Comparison of ENCODE assay signal across 9 mouse cellular contexts in genomic region chr6:90716066-90716704, GRCm38 (mm10).
A peak's percentile ranks its signal among the peaks of the same experiment; 100 is the strongest.
DNase-seq lines count a peak whose midpoint lies in the region; ATAC-seq and TF ChIP-seq lines count a peak whose summit lies in the region.
"Had no signal": no experiment of that assay in that cellular context is flagged by ENCODE, and none has a peak within 500 bp of the region (broad histone marks: within the 10 kb centered on the region; RNA-seq: fewer than 3 reads in every experiment).

No protein-coding gene starts in this region.

- DNase-seq in cerebellum, postnatal 10 days, result peak; percentile 74 to 80
- DNase-seq in cerebellum, adult 8-10 months, result no peak
- DNase-seq in c-Kit-negative CD71-positive TER-119-positive erythroid progenitor cells, embryonic 14.5 days (ENCODE audit: low read depth, low spot score), result peak; percentile 67
- peak; percentile 88 for DNase-seq in gastrocnemius, postnatal 10 days
- peak; percentile 78 for DNase-seq in induced T-regulatory cell, adult 2 months (ENCODE audit: low read depth)
- peak; percentile 88 for DNase-seq in neural tube, embryonic 11.5 days (ENCODE audit: low spot score)
- DNase-seq in thymus, adult 2 months, result peak; percentile 66

- peaks cover 71% of the 10 kb centered on the region for H3K4me1 ChIP-seq in liver, embryonic 15.5 days (replicated peaks)
- H3K4me1 ChIP-seq in neural tube, embryonic 11.5 days (ENCODE audit: control insufficient read depth, insufficient read depth, low read length), result peaks cover 43% of the 10 kb centered on the region
- H3K4me1 ChIP-seq in thymus, adult 2 months (replicated peaks; ENCODE audit: control insufficient read depth, insufficient read depth, low read length), result peaks cover 28% of the 10 kb centered on the region

- no peaks in the 10 kb centered on the region for H3K27me3 ChIP-seq in liver, embryonic 15.5 days
- H3K27me3 ChIP-seq in neural tube, embryonic 11.5 days (ENCODE audit: control insufficient read depth, insufficient read depth, low read length), result no peaks in the 10 kb centered on the region
- no peaks in the 10 kb centered on the region for H3K27me3 ChIP-seq in thymus, adult 2 months (ENCODE audit: control insufficient read depth, insufficient read depth, low read length)
- H3K27me3 ChIP-seq: CH12.LX had no signal

- H3K36me3 ChIP-seq in liver, embryonic 15.5 days (replicated peaks), result no peaks in the 10 kb centered on the region
- no peaks in the 10 kb centered on the region for H3K36me3 ChIP-seq in neural tube, embryonic 11.5 days (ENCODE audit: control insufficient read depth, insufficient read depth, low read length)
- no peaks in the 10 kb centered on the region for H3K36me3 ChIP-seq in thymus, adult 2 months (ENCODE audit: control insufficient read depth, insufficient read depth, low read length)

- H3K4me2 ChIP-seq in liver, embryonic 15.5 days, result peak overlapping the region; percentile 88
- H3K4me2 ChIP-seq in neural tube, embryonic 11.5 days (ENCODE audit: low read depth), result peak overlapping the region; percentile 79

- H3K27ac ChIP-seq in liver, embryonic 15.5 days (replicated peaks), result peak overlapping the region; percentile 88
- H3K27ac ChIP-seq in neural tube, embryonic 11.5 days (ENCODE audit: low read depth, low read length), result no peak overlapping the region
- H3K27ac ChIP-seq in thymus, adult 2 months (ENCODE audit: control insufficient read depth, insufficient read depth, low read length), result no peak overlapping the region

- H3K9ac ChIP-seq in liver, embryonic 15.5 days, result peak overlapping the region; percentile 92
- peak overlapping the region; percentile 68 for H3K9ac ChIP-seq in neural tube, embryonic 11.5 days (ENCODE audit: low read length)

- peak overlapping the region; percentile 92 for H3K4me3 ChIP-seq in liver, embryonic 15.5 days (replicated peaks)
- H3K4me3 ChIP-seq in neural tube, embryonic 11.5 days (ENCODE audit: low read depth, low read length), result peak overlapping the region; percentile 49
- H3K4me3 ChIP-seq in thymus, adult 2 months (ENCODE audit: control insufficient read depth, insufficient read depth, low read length), result peak overlapping the region; percentile 98

- TF ChIP-seq POLR2A in thymus, adult 2 months (IDR thresholded peaks at IDR 0.05; ENCODE audit: control insufficient read depth, extremely low read depth, insufficient read depth, low read length, poor library complexity), result no peak

- no peaks in the 10 kb centered on the region for H3K9me3 ChIP-seq in liver, embryonic 15.5 days (replicated peaks)
- H3K9me3 ChIP-seq in neural tube, embryonic 11.5 days (ENCODE audit: control insufficient read depth, low read length), result no peaks in the 10 kb centered on the region

- ATAC-seq in liver, embryonic 15.5 days (ENCODE audit: insufficient read depth), result peak; percentile 80
- ATAC-seq in neural tube, embryonic 11.5 days (ENCODE audit: insufficient read depth, low FRiP score, low TSS enrichment), result peak; percentile 74

- TF ChIP-seq CTCF in thymus, adult 2 months (IDR thresholded peaks at IDR 0.05; ENCODE audit: borderline replicate concordance, control insufficient read depth, extremely low read depth, insufficient read depth, low read length, poor library complexity), result no peak

- under 1% methylated on average over 49 of the region's 49 CpGs for WGBS in liver, embryonic 15.5 days (ENCODE audit: insufficient replicate concordance)
- WGBS in neural tube, embryonic 11.5 days, result under 1% methylated on average over 48 of the region's 49 CpGs
- under 1% methylated on average over 49 of the region's 49 CpGs for WGBS in thymus, adult 2 months
